Mouse (Mus musculus): ENCODE measurements at regions not wholly inside any gene's neighbourhood (a gene's known extent, or its start where the extent isn't known, plus 50 kb on each side); places are given as distances from the start of the nearest gene placed in this dataset.

GRCm38 (mm10) chr14:61834291-61834936, 227.2 kb downstream of the Kcnrg start:
- peak; percentile 17 for DNase-seq

DNA sequence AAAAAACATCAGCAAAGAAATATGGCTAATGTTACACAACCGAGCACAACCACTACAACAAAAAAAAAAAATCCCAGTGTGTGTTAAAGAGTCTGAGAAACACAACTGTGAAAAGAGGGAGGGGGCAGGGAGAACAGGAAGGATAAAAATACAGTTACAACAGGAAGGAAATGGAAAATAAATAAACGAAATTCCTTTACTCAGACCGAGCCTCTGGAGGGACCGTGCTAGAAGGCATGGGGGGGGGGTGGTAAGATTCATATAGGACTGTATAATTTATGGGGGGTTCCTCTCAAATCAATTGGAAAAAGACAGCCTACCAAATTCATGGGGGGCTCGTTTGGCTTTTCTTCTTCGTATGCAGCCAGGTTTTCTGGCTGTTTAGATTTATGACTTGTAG, 228.5 kb downstream of the Kcnrg start:
- DNase-seq = no peak

GRCm38 (mm10) chr14:61836231-61836630, 229.0 kb downstream of the Kcnrg start:
- no peak for DNase-seq

GRCm38 (mm10) chr14:61836965-61837364, 229.7 kb downstream of the Kcnrg start:
- no peak for DNase-seq

- DNase-seq = no peak
Measured at GRCm38 (mm10) chr14:61837851-61838250, 230.6 kb downstream of the Kcnrg start.

DNA sequence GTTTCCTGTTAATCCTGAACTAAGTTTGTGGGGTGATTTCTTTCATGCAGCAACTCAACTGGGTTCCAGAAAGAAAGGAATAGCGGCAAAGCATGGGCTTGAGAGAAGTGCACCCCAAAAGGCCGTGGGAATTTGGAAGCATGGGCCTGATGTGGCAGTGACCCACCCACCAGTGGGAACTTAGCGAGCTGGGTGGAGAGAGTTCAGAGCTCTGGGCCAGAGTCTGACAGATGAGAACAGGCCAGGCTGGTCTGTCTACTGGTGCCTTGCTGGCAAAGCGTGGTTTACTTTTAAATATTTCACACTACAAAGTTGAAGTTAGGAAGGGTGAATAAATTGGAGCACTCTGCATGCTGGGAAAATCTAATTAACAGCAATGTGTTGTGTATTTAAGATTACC, 235.2 kb downstream of the Kcnrg start:
- DNase-seq = no peak

- no peak for DNase-seq
Measured at GRCm38 (mm10) chr14:61846441-61846840, 239.2 kb downstream of the Kcnrg start.

GRCm38 (mm10) chr14:61850244-61850643, 243.0 kb downstream of the Kcnrg start:
- DNase-seq = no peak

DNA sequence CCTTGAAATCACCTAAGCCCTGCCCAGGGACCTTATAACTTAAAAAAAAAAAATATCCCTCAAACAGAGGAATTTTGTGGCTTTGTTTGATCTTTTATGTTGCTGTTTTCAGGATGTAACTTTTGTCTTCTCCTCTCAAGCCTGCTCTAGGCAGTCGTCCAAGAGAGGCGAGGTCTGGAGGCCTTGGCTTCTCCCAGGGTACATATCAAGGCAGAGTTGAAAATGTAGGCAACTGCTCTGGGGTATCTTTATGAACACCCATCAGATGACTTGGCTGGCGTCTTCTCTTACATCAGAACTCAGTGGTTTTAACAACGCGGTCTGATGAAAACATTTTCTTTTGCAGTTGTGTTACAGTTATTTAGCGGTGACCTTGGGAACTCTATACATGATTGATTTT, 250.4 kb downstream of the Kcnrg start:
- no peak for DNase-seq

DNA sequence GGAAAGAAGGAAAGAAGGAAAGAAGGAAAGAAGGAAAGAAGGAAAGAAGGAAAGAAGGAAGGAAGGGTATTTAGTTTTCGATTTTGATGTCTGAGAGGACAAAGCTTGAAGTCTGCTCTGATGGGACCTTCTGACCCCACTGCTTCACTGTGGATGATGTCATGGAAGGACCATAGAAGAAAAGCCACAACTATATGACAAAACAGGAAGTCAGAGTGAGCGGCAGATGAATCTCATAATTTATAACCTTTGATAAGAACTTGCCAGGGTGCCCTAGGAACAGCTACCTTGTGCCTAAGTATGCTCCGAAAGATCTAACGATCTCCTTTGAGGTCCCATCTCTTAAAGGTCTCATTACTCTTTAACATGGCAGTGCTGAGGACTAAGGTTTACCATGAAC, 253.4 kb downstream of the Kcnrg start:
- DNase-seq = no peak

DNA sequence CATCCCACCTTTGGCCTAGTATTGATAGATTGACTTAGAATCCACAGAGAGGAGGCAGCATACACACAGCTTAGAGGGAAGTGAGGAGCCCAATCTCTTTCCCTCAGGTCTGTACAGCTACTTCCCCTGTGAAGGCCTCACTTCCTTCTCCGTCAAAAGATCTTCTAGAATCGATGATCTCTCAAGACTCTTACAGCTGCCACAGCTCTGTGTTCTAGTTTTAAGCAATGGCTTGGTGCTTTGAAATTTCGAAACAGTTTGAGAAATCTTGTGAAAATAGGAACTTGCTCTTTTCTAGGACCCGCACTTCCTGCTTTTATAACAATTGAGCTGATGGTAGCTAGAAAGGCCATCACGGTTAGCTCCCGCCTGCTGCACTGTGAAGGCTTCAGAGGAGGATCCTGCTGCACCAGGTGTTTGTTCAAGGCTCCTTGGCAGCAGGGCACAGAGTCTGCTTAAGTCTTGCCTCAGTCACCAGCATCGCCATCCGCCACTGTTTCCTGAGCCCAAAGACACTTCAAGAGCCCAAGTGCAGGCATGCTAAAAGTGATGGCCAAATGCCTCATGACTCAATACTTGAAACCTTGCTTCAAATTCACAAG, 254.2 kb downstream of the Kcnrg start:
- no peak for DNase-seq

- DNase-seq = no peak
Measured at GRCm38 (mm10) chr14:61862931-61863330, 255.7 kb downstream of the Kcnrg start.

- DNase-seq = no peak
Measured at GRCm38 (mm10) chr14:61863475-61863874, 256.2 kb downstream of the Kcnrg start.

GRCm38 (mm10) chr14:61866532-61867268, 259.4 kb downstream of the Kcnrg start:
- DNase-seq = no peak

DNA sequence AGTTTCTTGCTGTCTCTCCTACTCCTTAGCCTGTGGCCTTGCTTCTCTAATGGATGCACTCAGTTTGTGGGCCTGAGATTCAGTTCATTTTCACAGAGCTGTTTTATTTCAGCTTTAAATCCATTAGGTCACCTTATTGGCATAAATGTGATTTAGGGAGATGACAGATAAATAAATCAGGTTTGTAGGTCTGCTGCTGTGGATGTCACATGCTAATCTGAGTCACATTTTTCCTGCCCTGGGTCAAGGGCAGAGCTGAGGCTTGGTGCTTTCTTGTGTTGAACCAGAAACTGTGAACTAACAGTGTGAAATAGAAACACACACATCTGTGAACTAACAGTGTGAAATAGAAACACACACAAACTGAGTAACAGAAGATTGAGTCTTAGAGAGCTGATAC, 266.9 kb downstream of the Kcnrg start:
- DNase-seq = no peak

DNA sequence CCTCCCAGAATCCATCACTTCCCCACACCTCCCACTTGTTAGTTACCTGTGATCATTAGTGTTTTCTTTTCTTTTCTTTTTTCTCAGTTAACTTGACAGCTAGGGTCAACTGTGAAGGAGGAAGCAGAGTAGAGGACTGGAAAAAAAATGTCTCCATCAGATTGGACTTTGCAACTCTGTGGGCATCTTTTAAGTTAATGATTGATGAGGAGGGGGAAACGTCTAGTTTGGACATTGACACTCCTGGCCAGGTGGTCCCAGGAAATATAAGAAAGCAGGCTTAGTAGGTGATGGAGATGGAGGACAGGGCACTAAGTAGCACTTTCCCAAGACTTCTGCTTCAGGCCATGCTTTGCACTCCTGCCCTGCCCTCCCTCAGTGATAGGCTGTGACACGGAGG, 272.2 kb downstream of the Kcnrg start:
- no peak for DNase-seq

GRCm38 (mm10) chr14:61880514-61881259, 273.4 kb downstream of the Kcnrg start:
- no peak for DNase-seq

DNA sequence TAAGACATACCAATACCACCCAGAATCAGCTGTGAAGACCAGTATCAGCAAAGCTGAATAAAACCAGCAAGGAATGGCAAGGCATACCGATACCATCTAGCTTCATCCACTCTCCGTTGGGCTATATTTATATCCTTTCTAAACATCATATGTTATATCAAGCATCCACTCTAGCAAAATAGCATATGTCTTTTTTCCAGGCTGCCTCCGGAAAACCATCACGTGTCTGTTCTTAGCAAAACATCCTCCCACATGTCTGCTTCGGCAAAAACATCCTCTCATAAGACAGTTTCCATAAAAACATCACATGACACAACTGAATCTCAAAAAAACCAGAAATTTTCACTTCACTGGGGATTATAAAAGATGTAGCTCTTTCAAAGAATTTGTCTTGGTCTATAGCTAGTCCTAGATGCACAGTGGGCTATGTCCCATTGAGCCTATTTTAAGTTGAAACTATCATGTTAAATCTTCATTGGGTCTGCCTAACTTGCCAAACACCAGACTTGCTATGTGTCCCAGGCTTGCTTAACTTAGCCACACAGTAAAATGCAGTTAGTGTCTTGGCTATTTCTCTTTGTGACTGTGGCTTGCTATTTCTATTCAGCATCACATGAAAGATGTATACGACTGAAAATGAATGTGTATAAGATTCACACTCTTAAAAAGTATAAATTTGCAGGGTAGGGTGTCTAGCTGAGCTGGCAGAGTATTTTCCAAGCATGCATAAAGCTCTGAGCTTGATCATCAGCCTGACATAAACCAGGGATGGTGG, 278.2 kb downstream of the Kcnrg start:
- DNase-seq = no peak

DNA sequence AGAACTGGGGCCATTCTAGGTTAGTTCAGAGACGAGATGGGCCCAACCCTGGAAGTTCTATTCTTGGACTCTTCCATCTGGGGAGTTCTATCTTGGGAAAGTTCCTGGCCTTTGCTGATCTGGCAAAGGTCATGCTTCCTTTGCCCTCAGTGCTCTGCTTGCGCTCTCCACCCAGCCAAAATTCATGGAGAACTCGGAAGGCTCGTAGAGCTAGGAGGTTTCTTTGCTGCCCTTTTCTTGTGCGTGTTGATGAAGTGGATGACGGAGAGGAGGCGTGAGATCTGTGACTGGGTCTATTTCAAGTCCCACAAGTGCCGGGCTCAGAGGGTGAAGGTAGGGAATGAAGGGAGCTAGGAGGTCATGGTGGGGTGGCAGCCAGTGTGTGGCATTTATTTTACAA, 282.4 kb downstream of the Kcnrg start:
- no peak for DNase-seq

- no peak for DNase-seq
Measured at GRCm38 (mm10) chr14:61893786-61894185, 286.5 kb downstream of the Kcnrg start.

DNA sequence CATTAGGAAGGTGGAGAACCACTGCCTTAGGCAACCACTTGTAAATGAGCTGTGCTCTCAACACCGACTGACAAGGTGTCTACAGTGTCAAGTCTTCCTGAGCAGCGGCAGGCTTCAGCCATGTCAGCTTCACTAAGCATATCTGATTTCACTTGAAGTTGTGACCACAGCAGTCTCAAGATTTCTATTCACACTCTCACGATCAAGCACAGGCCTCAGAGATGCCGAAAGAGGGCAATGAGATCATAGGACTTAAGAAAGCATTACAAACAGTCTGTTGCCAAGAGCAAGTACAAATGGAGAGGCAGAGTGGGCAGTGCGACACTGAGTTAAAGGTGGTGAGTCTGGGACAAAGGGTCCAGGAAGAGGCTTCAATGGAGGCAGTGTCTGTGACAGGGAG, 289.6 kb downstream of the Kcnrg start:
- no peak for DNase-seq

DNA sequence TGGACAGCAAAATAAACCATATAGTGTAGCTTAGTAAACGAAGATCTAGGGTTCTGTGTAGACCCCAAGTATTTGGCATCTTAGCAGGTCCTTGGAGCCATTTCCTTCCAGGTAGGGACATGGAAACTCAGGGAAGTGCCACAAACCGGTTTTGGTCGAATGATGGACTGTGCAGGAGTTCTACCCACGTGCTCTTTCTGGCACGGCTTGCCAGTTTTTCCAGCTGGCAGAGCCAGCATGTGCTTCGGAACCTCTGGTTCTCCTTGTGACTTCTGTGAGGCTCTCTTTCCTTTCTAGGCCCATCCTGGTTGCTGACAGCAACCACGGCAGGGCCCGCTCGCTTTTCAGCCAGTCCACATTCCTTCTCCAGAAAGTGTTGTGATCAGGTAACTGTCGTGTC, 291.4 kb downstream of the Kcnrg start:
- DNase-seq = no peak

All from liver (tissue).